Mouse (Mus musculus): ENCODE measurements around the gene Rab11b.

Rab11b gene

DNA sequence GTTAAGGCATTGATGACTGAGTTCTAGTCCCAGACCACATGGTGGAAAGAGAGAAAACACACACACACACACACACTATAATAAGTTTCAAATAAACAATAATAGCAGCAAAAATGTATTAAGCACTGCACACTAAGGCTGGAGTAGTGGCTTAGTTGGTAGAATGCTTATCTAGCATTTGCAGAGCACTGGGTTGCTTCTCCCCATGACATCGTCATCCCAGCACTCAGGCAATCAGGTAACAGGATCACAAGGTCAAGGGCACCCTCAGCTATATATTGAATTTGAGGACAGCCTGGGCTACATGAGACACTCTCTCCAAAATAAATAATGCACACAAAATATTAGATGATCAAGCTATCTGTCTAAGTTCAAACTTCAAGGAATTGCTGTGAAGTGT lies 45.6 kb downstream of the Rab11b start:
- DNase-seq = no peak

DNA sequence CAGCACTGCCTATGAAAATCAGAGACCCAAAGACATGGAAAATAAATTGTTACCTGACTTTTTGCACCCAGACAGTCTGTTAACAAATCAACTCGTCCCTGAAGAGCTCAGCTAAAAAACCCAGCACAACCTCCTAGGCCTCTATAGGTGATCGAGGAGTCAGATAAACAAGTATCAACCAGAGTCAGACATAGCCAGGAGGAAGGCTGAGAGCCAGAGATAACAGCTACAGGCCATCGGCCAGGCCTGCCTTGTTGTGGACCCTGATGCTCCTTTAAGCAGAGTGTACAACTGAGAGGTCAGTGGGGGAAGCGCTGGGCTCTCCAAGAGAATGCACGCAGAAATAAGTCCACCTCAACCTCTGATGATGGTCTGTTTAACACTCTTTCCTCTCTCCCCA lies 47.1 kb downstream of the Rab11b start:
- DNase-seq = no peak

DNA sequence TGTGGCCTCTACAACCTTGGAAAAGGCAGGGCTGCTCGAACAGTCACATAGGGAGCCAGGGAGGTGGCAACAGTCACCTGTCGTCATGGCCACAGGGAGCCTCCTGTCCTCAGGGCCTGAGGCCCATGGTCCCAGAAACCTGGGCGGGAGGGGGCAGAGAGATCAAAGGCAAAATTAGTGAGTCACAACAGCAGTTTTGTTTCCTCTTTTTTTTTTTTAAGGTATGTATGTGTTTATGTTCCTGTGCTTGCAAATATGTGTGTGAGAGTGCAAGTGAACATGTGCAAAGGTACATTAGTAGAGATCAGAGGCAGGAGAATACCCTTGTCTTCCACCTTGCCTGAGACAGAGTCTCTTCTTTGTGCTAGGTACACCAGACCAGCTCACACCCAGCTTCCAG lies 50.5 kb downstream of the Rab11b start:
- no peak for DNase-seq

DNA sequence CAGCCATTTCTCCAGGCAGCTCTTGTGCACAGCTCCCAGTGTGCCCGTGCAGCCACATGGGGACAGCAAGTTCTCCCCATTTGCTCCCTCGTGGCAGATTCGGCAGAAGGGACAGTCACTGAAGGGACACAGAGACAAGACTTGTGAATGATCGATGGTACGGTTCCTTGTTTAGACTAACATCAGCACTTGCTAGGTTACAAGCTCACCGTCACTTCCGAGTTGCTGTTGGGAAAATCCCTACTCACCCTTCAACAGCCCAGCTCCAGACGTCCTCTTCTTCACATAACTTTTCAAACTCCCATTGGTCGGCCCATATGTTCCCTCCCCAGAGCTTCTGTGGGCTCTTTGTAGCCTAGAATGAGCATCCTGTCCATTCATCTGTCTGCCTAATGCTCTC lies 57.2 kb downstream of the Rab11b start:
- DNase-seq = no peak

DNA sequence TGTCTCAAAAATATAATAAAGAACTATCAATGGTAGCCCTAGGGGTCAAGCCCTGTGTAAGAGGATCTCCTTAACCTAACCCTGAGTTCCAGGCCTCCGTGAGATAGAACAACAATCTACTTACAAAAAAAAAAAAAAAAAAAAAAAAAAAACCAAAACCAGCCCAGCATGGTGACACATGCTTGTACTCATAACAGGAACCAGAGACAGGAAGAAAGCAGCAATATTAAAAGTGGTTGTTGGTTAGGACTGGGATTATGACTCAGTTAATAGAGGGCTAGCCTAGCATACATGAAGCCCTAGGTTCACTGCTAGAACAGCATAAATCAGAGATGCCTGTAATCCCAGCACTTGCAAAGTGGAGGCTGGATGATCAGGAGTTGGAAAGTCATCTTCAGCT lies 58.2 kb downstream of the Rab11b start:
- no peak for DNase-seq

DNA sequence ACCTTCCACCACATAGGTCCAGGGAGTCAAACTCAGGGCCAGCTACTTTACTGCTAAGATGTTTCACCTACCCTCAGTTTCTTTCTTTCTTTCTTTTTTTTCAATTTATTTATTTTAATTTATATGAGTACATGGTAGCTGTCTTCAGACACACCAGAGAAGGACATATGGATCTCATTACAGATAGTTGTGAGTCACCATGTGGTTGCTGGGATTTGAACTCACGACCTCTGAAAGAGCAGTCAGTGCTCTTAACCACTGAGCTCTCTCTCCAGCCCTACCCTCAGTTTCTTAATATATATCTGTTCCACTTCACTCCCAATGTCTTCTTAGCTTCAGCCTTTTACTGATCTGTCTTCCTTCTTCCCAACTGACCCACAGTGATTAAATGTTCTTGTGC lies 64.9 kb downstream of the Rab11b start:
- no peak for DNase-seq

Measured in kidney, adult 9 months (tissue).